In genomic region chr13:73159454-73159853, GRCm38 (mm10) we compare ENCODE assay signal across 12 mouse cellular contexts.
DNase-seq lines count a peak whose midpoint lies in the region; ATAC-seq lines count a peak whose summit lies in the region.
"Had no signal": no experiment of that assay in that cellular context is flagged by ENCODE, and none has a peak within 500 bp of the region (broad histone marks: within the 10 kb centered on the region; RNA-seq: fewer than 3 reads in every experiment).

No protein-coding gene starts in this region.

- H3K4me1 ChIP-seq in kidney, embryonic 15.5 days, result peaks cover 7% of the 10 kb centered on the region
- H3K4me1 ChIP-seq in hindbrain, embryonic 15.5 days (replicated peaks), result peaks cover 8% of the 10 kb centered on the region
- 0 out of 2 replicates have a peak, but pooled peaks cover 3% of the 10 kb centered on the region for H3K4me1 ChIP-seq in neural tube, embryonic 14.5 days (ENCODE audit: control insufficient read depth, insufficient read depth, low read length)
- H3K4me1 ChIP-seq in liver, embryonic 12.5 days, result no peaks in the 10 kb centered on the region

- H3K4me2 ChIP-seq in kidney, embryonic 15.5 days, result peak overlapping the region; percentile 59
- H3K4me2 ChIP-seq in hindbrain, embryonic 15.5 days, result peak overlapping the region; percentile 66
- peak overlapping the region; percentile 44; the same call in 1 of the 2 replicates for H3K4me2 ChIP-seq in neural tube, embryonic 14.5 days (ENCODE audit: low read depth, low read length)
- no peak overlapping the region for H3K4me2 ChIP-seq in liver, embryonic 12.5 days

- peak; percentile 2 for DNase-seq in embryo, embryonic 9.5 days (ENCODE audit: extremely low spot score)
- DNase-seq in embryo, embryonic 10.5 days (ENCODE audit: low spot score), result no peak
- DNase-seq in kidney, adult 8-10 months, result no peak
- DNase-seq in urinary bladder, postnatal 14 days (ENCODE audit: low spot score), result no peak
- DNase-seq: adrenal gland, adult 8-10 months; cerebellum, adult 11 months; lung, postnatal 4 days; thymus, postnatal 25 days had no signal

- H3K4me3 ChIP-seq in kidney, embryonic 15.5 days (replicated peaks), result no peak overlapping the region
- H3K4me3 ChIP-seq in hindbrain, embryonic 15.5 days, result no peak overlapping the region
- H3K4me3 ChIP-seq in neural tube, embryonic 14.5 days (ENCODE audit: low read depth, low read length), result no peak overlapping the region
- H3K4me3 ChIP-seq in liver, embryonic 12.5 days, result no peak overlapping the region

- no peak for ATAC-seq in kidney, embryonic 15.5 days (replicated peaks; ENCODE audit: low FRiP score)
- no peak for ATAC-seq in hindbrain, embryonic 15.5 days (ENCODE audit: low FRiP score, low read depth)
- no peak for ATAC-seq in neural tube, embryonic 14.5 days (ENCODE audit: low read depth)
- no peak for ATAC-seq in liver, embryonic 12.5 days

- no peak overlapping the region for H3K9ac ChIP-seq in kidney, embryonic 15.5 days
- H3K9ac ChIP-seq in hindbrain, embryonic 15.5 days, result no peak overlapping the region
- peak overlapping the region; percentile 4; the same call in 1 of the 2 replicates for H3K9ac ChIP-seq in neural tube, embryonic 14.5 days (replicated peaks; ENCODE audit: low read depth, low read length)
- no peak overlapping the region for H3K9ac ChIP-seq in liver, embryonic 12.5 days

- no peaks in the 10 kb centered on the region for H3K9me3 ChIP-seq in kidney, embryonic 15.5 days (replicated peaks)
- no peaks in the 10 kb centered on the region for H3K9me3 ChIP-seq in hindbrain, embryonic 15.5 days
- H3K9me3 ChIP-seq in neural tube, embryonic 14.5 days (ENCODE audit: control insufficient read depth, low read length), result no peaks in the 10 kb centered on the region
- H3K9me3 ChIP-seq in liver, embryonic 12.5 days (replicated peaks), result no peaks in the 10 kb centered on the region

- peaks cover 38% of the 10 kb centered on the region for H3K27me3 ChIP-seq in kidney, embryonic 15.5 days
- 0 out of 2 replicates have a peak, but pooled peaks cover 6% of the 10 kb centered on the region for H3K27me3 ChIP-seq in hindbrain, embryonic 15.5 days
- no peaks in the 10 kb centered on the region; the same call in 1 of the 2 replicates for H3K27me3 ChIP-seq in neural tube, embryonic 14.5 days (ENCODE audit: control insufficient read depth, insufficient read depth, low read length)
- peaks cover 9% of the 10 kb centered on the region for H3K27me3 ChIP-seq in liver, embryonic 12.5 days (replicated peaks)

- no peak overlapping the region for H3K27ac ChIP-seq in kidney, embryonic 15.5 days
- no peak overlapping the region for H3K27ac ChIP-seq in hindbrain, embryonic 15.5 days (replicated peaks)
- no peak overlapping the region for H3K27ac ChIP-seq in neural tube, embryonic 14.5 days (ENCODE audit: low read depth, low read length)
- no peak overlapping the region for H3K27ac ChIP-seq in liver, embryonic 12.5 days

- no peaks in the 10 kb centered on the region for H3K36me3 ChIP-seq in kidney, embryonic 15.5 days
- H3K36me3 ChIP-seq in hindbrain, embryonic 15.5 days, result no peaks in the 10 kb centered on the region
- H3K36me3 ChIP-seq in neural tube, embryonic 14.5 days (ENCODE audit: control insufficient read depth, insufficient read depth, low read length), result no peaks in the 10 kb centered on the region
- H3K36me3 ChIP-seq in liver, embryonic 12.5 days, result no peaks in the 10 kb centered on the region

- 22% methylated on average over 7 of the region's 7 CpGs for WGBS in kidney, embryonic 15.5 days
- WGBS in hindbrain, embryonic 15.5 days, result 29% methylated on average over 7 of the region's 7 CpGs
- WGBS in neural tube, embryonic 14.5 days, result 40% methylated on average over 7 of the region's 7 CpGs
- WGBS in liver, embryonic 12.5 days (ENCODE audit: insufficient replicate concordance), result 31% methylated on average over 7 of the region's 7 CpGs
